Mouse (Mus musculus) hindbrain, postnatal 0 days (tissue): ENCODE data around the gene Tab1. TPM values are rescaled to one million over a fixed set of nuclear protein-coding genes. Genes with fewer than 3 reads are reported as not detected.

Experiments
- ATAC-seq: fragments of 200-750 bp; cut with Nextera tagmentation; 2 replicates; pipeline ENCODE4 v1.8.0; 2017; ENCODE audit warnings: mild to moderate bottlenecking, moderate TSS enrichment, moderate library complexity
- DNase-seq: peaks from one replicate; pipeline ENCODE4 v3.0.0-alpha.2; 2015; ENCODE audit warnings: low spot score
- H3K27ac ChIP-seq: fragments of 300-500 bp; sonication (generic); 2 replicates; pipeline ENCODE4 v1.5.1; 2014; ENCODE audit warnings: mild to moderate bottlenecking
- H3K27me3 ChIP-seq: fragments of 300-500 bp; sonication (generic); 2 replicates; pipeline ENCODE4 v1.6.1; 2014; ENCODE audit warnings: low read length, mixed read lengths; ENCODE audit not compliant: insufficient read depth
- H3K36me3 ChIP-seq: fragments of 300-500 bp; sonication (generic); 2 replicates; pipeline ENCODE4 v1.6.1; 2014; ENCODE audit warnings: low read length, mixed read lengths; ENCODE audit not compliant: insufficient read depth
- H3K4me1 ChIP-seq: fragments of 300-500 bp; sonication (generic); 2 replicates; pipeline ENCODE4 v1.6.1; 2014; ENCODE audit warnings: antibody characterized with exemption, low read length, mixed read lengths; ENCODE audit not compliant: insufficient read depth
- H3K4me2 ChIP-seq: fragments of 300-500 bp; sonication (generic); 2 replicates; pipeline ENCODE4 v1.6.1; 2014; ENCODE audit warnings: low read depth, mild to moderate bottlenecking, low read length, moderate library complexity, mixed read lengths
- H3K4me3 ChIP-seq: fragments of 300-500 bp; sonication (generic); 2 replicates; pipeline ENCODE4 v1.5.1; 2014; ENCODE audit warnings: low read length
- H3K9ac ChIP-seq: fragments of 300-500 bp; sonication (generic); replicated peaks from 2 replicates; pipeline ENCODE4 v1.6.1; 2014; ENCODE audit warnings: mild to moderate bottlenecking, low read length, moderate library complexity, mixed read lengths
- H3K9me3 ChIP-seq: fragments of 300-500 bp; sonication (generic); 2 replicates; pipeline ENCODE4 v1.6.1; 2016; ENCODE audit warnings: low read length, mixed read lengths
- CTCF ChIP-seq: IDR thresholded peaks from 2 replicates; pipeline ENCODE4 v1.5.1; 2016; ENCODE audit warnings: antibody characterized with exemption, control low read depth, low read depth
- WGBS: fragments of 180-500 bp; shearing (Covaris S2); extraction: QIAGEN DNeasy Blood & Tissue Kit; methylation state at CpG from one replicate; pipeline ENCODE4 v1.1.7; 2014; 5-methylcytosine and 5-hydroxymethylcytosine counted together
- polyA plus RNA-seq: library from polyadenylated mRNA; unstranded; fragments of >200 nt; fragmentation: Nextera tagmentation; extraction: Ambion mirVana; gene quantifications from 2 replicates; pipeline ENCODE4 v1.2.1, GENCODE M21; 2015
- total RNA-seq: library from RNA; depleted of rRNA; stranded (reverse); fragments of >200 nt; gene quantifications from 2 replicates; pipeline ENCODE4 v1.2.3, GENCODE M21; 2014

Gene Tab1
- total and polyA plus RNA-seq, 2 experiments from 2014 or later: 26.5 to 55.0 TPM

- 30% methylated on average over 20 of the region's 20 CpGs for WGBS
- peak overlapping the region; percentile 34 for H3K4me2 ChIP-seq
Measured at GRCm38 (mm10) chr15:80096946-80097881, 35.7 kb upstream of the Tab1 start.

GRCm38 (mm10) chr15:80097999-80098461, 34.9 kb upstream of the Tab1 start:
- H3K4me3 ChIP-seq: no peak overlapping the region
- H3K27me3 ChIP-seq: no peaks in the 10 kb centered on the region
- WGBS: 35% methylated on average over 8 of the region's 8 CpGs
- H3K9ac ChIP-seq: 0 out of 2 replicates have a peak overlapping the region, but pooled peaks have one; percentile 10
- H3K36me3 ChIP-seq: no peaks in the 10 kb centered on the region
- DNase-seq: no peak
- peaks cover 20% of the 10 kb centered on the region for H3K4me1 ChIP-seq
- H3K4me2 ChIP-seq: peak overlapping the region; percentile 34; the same call in 1 of the 2 replicates
- no peak for TF ChIP-seq CTCF
- H3K27ac ChIP-seq: 0 out of 2 replicates have a peak overlapping the region, but pooled peaks have one; percentile 5
- peak; percentile 39; the same call in 1 of the 2 replicates for ATAC-seq
- no peaks in the 10 kb centered on the region for H3K9me3 ChIP-seq

More at GRCm38 (mm10) chr15:80096946-80097881, 35.7 kb upstream of the Tab1 start:
- no peak overlapping the region for H3K4me3 ChIP-seq
- no peaks in the 10 kb centered on the region for H3K27me3 ChIP-seq
- peak; percentile 30; the same call in 1 of the 2 replicates for ATAC-seq
- H3K36me3 ChIP-seq: no peaks in the 10 kb centered on the region
- DNase-seq: peak; percentile 68
- H3K9me3 ChIP-seq: no peaks in the 10 kb centered on the region
- H3K9ac ChIP-seq: 0 out of 2 replicates have a peak overlapping the region, but pooled peaks have one; percentile 10
- TF ChIP-seq CTCF: no peak
- H3K4me1 ChIP-seq: peaks cover 20% of the 10 kb centered on the region
- peak overlapping the region; percentile 5; the same call in 1 of the 2 replicates for H3K27ac ChIP-seq

GRCm38 (mm10) chr15:80098809-80099208, 34.1 kb upstream of the Tab1 start:
- Histone ChIP-seq H3K4me2 (no peak overlapping the region), H3K4me3 (no peak overlapping the region), H3K27me3 (no peaks in the 10 kb centered on the region), H3K36me3 (no peaks in the 10 kb centered on the region), H3K4me1 (peaks cover 20% of the 10 kb centered on the region), H3K27ac (no peak overlapping the region), H3K9ac (no peak overlapping the region), H3K9me3 (no peaks in the 10 kb centered on the region)
- no peak for TF ChIP-seq CTCF
- 36% methylated on average over 9 of the region's 9 CpGs for WGBS
- no peak for DNase-seq
- ATAC-seq: no peak

GRCm38 (mm10) chr15:80099477-80099876, 33.5 kb upstream of the Tab1 start:
- no peak overlapping the region for H3K4me2 ChIP-seq
- no peak for TF ChIP-seq CTCF
- no peak overlapping the region for H3K9ac ChIP-seq
- no peak overlapping the region for H3K27ac ChIP-seq
- no peak for ATAC-seq
- no peak for DNase-seq
- no peaks in the 10 kb centered on the region for H3K27me3 ChIP-seq
- H3K36me3 ChIP-seq: no peaks in the 10 kb centered on the region
- 71% methylated on average over 3 of the region's 3 CpGs for WGBS
- H3K4me3 ChIP-seq: no peak overlapping the region
- peaks cover 20% of the 10 kb centered on the region for H3K4me1 ChIP-seq
- no peaks in the 10 kb centered on the region for H3K9me3 ChIP-seq

- ATAC-seq: no peak
- Histone ChIP-seq H3K27ac (peak overlapping the region; percentile 56; the same call in 1 of the 2 replicates), H3K9me3 (no peaks in the 10 kb centered on the region), H3K9ac (no peak overlapping the region), H3K27me3 (no peaks in the 10 kb centered on the region), H3K36me3 (no peaks in the 10 kb centered on the region), H3K4me3 (no peak overlapping the region), H3K4me2 (no peak overlapping the region), H3K4me1 (peaks cover 20% of the 10 kb centered on the region)
- DNase-seq: no peak
- 62% methylated on average over 3 of the region's 3 CpGs for WGBS
- TF ChIP-seq CTCF: no peak
Measured at GRCm38 (mm10) chr15:80100196-80100595, 32.7 kb upstream of the Tab1 start.

GRCm38 (mm10) chr15:80100871-80101270, 32.1 kb upstream of the Tab1 start:
- no peaks in the 10 kb centered on the region for H3K9me3 ChIP-seq
- no peaks in the 10 kb centered on the region for H3K27me3 ChIP-seq
- WGBS: 69% methylated on average over 10 of the region's 10 CpGs
- H3K27ac ChIP-seq: peak overlapping the region; percentile 56
- H3K4me1 ChIP-seq: peaks cover 20% of the 10 kb centered on the region
- DNase-seq: no peak
- peak overlapping the region; percentile 21; the same call in 1 of the 2 replicates for H3K9ac ChIP-seq
- no peak for TF ChIP-seq CTCF
- no peaks in the 10 kb centered on the region for H3K36me3 ChIP-seq
- H3K4me3 ChIP-seq: no peak overlapping the region
- no peak for ATAC-seq
- no peak overlapping the region for H3K4me2 ChIP-seq
